Mouse (Mus musculus): ENCODE results near the gene Frmd8.

GRCm38 (mm10) chr19:5803881-5804279, 71.2 kb downstream of the Frmd8 start:
- TF ChIP-seq CTCF (IDR thresholded peaks at IDR 0.05; ENCODE audit: low read depth, low read length) (no peak), POLR2A (IDR thresholded peaks at IDR 0.05; ENCODE audit: extremely low read depth, insufficient read depth, low read length) (no peak)

All from liver, adult 2 months (tissue).